Mouse (Mus musculus) colon, adult 2 months (tissue): ENCODE data around the gene Slc6a8. TPM values are rescaled to one million over a fixed set of nuclear protein-coding genes. Genes with fewer than 3 reads are reported as not detected.

ENCODE experiments used
- polyA plus RNA-seq: library from polyadenylated mRNA; depleted of rRNA; stranded (reverse); fragments of >200 nt; gene quantifications from 2 replicates; pipeline ENCODE4 v1.2.3, GENCODE M21; 2012; rRNA removed

The Slc6a8 gene
- polyA plus RNA-seq = 338 and 507 TPM in 2 replicates

DNA sequence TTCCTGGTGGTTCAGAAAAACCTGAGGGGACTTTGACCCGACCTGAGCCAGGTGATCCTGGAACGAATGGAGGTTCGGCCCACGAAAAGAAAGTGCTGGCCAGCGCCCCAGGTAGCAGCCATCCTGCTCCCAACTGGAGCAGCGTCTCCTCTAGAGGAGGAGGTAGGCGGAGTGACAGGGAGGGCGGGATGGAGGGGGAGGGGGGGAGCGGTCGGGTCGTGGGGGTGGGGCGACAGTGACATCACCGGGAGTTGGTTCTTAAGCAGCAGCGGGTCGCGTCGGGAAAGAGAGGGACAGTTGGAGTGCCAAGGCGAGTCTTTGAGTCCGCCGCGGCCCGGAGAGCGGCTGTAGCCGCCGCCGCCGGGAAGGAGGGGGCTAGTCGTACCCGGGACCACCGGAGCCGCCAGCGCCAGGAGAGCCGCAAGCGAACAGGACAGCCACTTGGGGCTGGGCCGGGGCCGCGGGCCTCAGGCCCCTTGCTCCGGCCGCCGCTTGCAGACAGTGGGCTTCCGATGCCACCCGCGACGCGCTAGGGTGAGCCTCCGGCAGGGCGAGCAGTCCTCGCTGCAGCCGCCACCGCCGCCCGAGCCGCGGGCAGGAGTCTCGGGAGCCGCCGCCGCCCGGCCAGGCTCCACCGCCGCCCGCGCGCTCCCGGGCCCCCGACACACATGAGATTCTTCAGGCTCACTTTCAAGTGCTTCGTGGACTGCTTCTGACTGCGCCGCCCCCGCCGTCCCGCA, at the start of gene Slc6a8:
TSS of gene Slc6a8 (plus strand) at position 272 of the 740 bp plus-strand sequence.

DNA sequence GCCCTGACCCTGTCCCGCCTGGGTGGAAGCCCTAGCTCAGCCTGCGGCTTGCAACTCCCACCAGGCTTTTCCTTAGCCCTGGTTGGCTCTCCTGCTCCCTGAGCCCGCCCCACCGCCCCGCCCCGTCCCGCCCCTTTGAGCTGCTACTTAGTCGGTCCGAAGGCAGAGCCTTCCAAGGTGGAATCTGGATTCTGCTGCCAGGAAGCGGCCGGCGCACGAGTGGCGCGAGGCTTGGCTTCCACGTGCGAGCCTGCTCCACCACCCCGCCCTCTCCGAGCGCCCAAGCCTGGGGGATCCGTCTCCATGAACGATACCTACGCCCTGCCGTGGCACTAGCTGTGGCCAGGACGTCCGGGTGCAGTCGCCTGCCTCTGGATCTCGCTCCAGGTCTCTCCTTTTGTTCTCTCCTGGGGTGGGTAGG, 33.7 kb upstream of the Slc6a8 start, which contains the start of gene Dusp9:
TSS of gene Dusp9 (plus strand) at position 165 of the 421 bp plus-strand sequence.

DNA sequence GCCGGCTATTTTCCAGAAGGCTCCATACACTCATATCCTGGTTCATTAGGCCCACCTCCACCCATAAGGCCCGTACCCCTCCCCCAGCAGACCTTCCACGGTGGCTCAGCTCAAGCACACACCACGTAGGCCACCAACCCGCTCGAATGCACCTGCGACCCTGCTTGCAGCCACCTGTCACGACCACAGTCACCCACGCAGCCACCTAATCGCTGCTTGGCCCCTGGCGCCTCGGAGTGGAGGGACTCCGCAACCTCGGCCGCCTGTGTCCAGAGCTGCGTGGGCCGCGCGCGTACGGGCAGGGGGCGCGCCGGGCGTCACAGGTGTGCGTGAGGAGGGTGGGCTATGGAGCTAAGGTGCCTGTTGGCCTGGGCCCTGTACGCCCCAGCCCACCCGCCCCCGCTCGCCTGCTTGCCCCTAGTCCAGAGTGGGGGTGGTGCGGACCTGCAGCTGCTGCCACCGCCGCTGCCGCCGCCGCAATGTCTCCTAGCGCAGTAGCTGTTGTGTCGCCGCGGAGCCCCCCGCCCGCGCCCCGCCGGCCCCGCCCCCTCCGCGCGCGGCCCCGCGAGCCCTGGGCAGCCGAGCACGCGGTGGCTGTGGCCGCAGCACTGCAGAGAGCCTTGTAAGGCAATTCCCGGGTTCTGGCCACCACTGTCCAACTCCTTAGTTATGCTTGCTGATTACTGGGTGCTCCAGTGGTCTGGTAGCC, 13.2 kb upstream of the Slc6a8 start, which contains the start of gene Pnck:
TSS of gene Pnck (minus strand) at position 543 of the 709 bp plus-strand sequence.

DNA sequence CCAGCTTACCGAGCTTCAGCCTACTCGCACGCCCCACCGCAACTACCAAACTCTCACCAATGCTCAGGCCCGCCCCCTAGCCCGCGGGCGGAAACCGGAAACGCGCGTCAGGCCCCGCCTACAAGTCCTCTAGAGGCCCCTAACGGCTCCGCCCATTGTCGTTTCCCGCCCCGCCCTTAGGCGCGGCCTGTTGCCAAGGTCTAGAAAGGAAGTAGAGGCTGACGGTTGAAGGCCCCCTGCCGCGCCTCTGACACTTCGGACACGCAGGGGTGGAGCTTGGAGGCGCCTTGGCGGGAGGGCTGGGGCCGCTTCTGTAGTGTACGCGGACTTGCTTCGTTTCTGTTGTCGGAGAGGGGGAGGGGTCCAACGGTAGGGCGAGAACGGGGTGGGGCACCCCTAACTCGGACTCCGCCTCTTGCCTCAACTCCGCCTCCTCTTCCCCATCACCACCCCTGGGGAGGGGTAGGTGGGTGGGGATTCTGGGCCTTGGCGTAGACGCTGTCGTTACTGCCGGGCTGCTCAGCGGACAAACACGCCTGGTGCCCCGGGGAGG, 43.2 kb downstream of the Slc6a8 start, which contains the start of the genes Bcap31 and Abcd1:
TSS of gene Bcap31 (minus strand) at position 67 of the 553 bp plus-strand sequence.
TSS of gene Abcd1 (plus strand) at position 489 of the 553 bp plus-strand sequence.

Other genes starting within 250 kb of the Slc6a8 start
- 0.19 and 0.22 TPM in 2 replicates for gene Trex2, start 237.8 kb upstream of the Slc6a8 start, polyA plus RNA-seq
- 8.2 and 9.0 TPM in 2 replicates for gene Haus7, start 214.1 kb upstream of the Slc6a8 start, polyA plus RNA-seq
- 151 and 173 TPM in 2 replicates for gene Bgn, start 189.5 kb upstream of the Slc6a8 start, polyA plus RNA-seq
- 0.23 and 0.52 TPM in 2 replicates for gene Atp2b3, start 170.1 kb upstream of the Slc6a8 start, polyA plus RNA-seq
- 0.45 and 0.60 TPM in 2 replicates for gene Dusp9, start 33.7 kb upstream of the Slc6a8 start, polyA plus RNA-seq
- 11.9 and 12.3 TPM in 2 replicates for gene Pnck, start 13.0 kb upstream of the Slc6a8 start, polyA plus RNA-seq
- 30.8 and 33.1 TPM in 2 replicates for gene Bcap31, start 43.0 kb downstream of the Slc6a8 start, polyA plus RNA-seq
- gene Abcd1, start 43.4 kb downstream of the Slc6a8 start, polyA plus RNA-seq = 34.5 and 35.6 TPM in 2 replicates
- gene Plxnb3, start 83.9 kb downstream of the Slc6a8 start, polyA plus RNA-seq = 1.2 TPM in 2 replicates
- gene Srpk3, start 101.3 kb downstream of the Slc6a8 start, polyA plus RNA-seq = 8.0 and 8.7 TPM in 2 replicates
- 200 and 216 TPM in 2 replicates for gene Idh3g, start 113.7 kb downstream of the Slc6a8 start, polyA plus RNA-seq
- 280 and 324 TPM in 2 replicates for gene Ssr4, start 113.9 kb downstream of the Slc6a8 start, polyA plus RNA-seq
- 2.6 and 2.7 TPM in 2 replicates for gene Pdzd4, start 151.8 kb downstream of the Slc6a8 start, polyA plus RNA-seq
- 0.15 and 0.19 TPM in 2 replicates for gene Avpr2, start 219.0 kb downstream of the Slc6a8 start, polyA plus RNA-seq
- gene L1cam, start 223.0 kb downstream of the Slc6a8 start, polyA plus RNA-seq = 36.2 and 46.4 TPM in 2 replicates
- 15.2 and 16.6 TPM in 2 replicates for gene Arhgap4, start 248.7 kb downstream of the Slc6a8 start, polyA plus RNA-seq
- gene Naa10, start 248.8 kb downstream of the Slc6a8 start, polyA plus RNA-seq = 49.4 and 57.1 TPM in 2 replicates